Mouse (Mus musculus) liver, adult 2 months (tissue): Measurements from ENCODE around the gene Cyth1.

Source experiments
- CTCF ChIP-seq: fragments of 200-500 bp; IDR thresholded peaks from 2 replicates; pipeline ENCODE4 v1.5.1; 2011; ENCODE audit warnings: low read depth, low read length, control low read depth
- POLR2A ChIP-seq: fragments of 200-500 bp; IDR thresholded peaks from 2 replicates; pipeline ENCODE4 v1.6.1; 2011; ENCODE audit warnings: low read length, control low read depth; ENCODE audit not compliant: insufficient read depth; ENCODE audit errors: extremely low read depth

DNA sequence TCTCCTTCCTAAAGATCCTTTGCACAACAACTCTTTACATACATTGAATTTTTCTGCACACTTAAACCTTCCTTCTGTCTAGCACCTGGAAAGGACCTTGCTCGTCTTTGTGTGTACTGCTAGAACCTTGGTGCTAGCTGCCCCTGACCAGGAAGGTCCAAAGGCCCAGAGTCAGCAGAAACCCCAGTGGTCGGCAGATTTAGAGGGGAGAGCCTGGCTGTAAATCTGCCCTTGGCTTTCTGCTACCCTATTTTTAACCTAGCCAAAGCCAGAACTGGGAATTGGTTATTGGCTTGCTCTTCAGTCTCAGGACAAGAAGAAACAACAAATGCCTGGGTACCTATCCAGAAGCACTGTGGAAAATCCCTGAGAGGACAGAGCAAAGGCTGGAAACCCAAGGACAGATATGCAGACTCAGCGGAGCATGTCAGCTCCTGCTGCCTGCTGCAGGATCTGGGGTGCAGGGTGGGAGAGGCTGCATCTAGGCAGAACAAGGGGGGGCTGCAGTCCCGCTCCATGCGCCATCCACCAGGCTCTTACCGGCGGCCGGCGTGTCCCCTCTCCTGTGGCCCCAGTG, 46.5 kb downstream of the Cyth1 start:
- TF ChIP-seq POLR2A (no peak), CTCF (no peak)
